Mouse (Mus musculus) cerebellum, postnatal 25 days (tissue): ENCODE data around the gene Serpina3k.
"Not testable (repeated sequence)": the region's sequence is repeated elsewhere in the genome, so short reads cannot be mapped to it uniquely, and the experiment has no call there.

Experiments
- DNase-seq, 2 experiments: peaks; one replicate each; pipeline ENCODE4 v3.0.0; 2021; ENCODE audit warnings: mixed read lengths in 2 of 2

The Serpina3k gene

DNA sequence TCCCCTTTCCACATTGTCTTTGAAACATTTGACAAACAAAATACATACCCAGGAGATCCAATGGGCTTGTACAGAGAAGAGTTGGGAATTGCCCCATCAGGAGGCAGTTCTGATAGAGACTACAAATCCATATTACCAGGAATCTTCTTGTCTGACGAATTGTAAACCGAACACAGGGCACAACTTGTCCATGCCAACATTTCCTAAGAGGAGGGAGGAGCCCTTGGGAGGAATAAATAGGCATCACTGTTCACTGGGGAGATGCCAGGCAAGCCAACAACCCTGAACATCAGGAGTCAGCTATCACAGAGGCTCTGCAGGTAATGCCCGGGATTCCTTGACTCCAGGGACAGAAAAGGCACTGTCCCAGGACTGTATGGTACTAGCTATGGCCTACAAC lies at the start of gene Serpina3k, which contains the start of gene Serpina3m:
Serpina3k (plus strand) TSS at position 261 of the 400 bp plus-strand sequence.
Serpina3m (plus strand) TSS at position 261 of the 400 bp plus-strand sequence.
- not testable (repeated sequence) for DNase-seq

DNA sequence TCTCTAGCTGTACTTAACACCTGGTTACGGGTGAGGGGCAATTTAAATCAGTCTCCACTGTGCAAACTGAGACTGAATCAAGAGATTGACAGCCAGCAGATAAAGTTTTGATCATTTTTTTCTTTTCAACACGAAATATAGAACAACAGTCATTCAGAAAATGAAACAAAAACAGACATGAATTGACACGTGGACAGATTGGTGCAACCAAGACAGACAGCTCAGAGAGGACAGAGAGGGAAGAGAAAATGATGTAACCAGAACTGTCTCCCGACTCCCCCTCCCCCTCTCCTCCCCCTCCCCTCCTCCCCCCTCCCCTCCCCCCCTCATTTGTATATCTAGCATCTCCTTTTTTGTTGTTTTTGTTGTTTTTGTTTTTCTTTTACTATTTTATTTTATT lies 48.4 kb upstream of the Serpina3k start:
- no peak for DNase-seq

DNA sequence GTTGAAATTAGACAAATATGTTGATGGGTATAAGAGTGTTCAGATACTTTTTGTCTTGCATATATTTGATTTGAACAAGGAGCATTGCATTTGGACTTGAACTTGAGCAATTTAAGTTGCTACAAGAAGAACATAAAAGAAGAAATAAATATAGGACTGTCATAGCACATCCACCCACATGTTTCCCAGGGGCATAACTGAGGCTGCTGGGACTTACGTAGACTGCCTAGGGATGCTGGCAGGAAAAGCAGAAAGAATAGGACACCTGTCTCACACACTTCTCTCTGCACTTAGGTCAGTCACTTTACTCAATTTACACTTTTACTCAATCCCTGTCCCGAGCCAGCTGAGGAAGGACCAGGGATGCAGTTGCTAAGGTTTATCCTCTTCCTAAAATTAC lies 44.3 kb upstream of the Serpina3k start:
- no peak for DNase-seq

DNA sequence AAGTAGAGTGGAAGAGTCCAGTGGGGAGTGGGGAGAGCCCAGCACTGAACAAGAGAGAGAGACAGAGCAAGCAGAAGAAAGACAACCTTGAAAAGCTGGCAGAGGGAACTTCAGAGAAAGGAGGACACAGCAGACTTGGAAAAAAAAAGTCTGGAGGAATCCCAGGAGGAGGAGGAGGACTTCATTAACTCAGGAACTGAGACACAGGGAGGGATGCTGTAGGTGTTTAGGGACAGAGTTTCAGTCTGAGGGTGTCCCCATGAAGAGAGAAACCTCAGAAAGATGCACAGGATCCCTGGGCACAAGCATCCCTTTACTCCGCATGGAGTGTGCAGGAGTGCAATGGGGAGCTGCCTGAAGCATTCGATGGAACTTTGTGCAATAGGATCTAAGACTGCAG lies 40.2 kb upstream of the Serpina3k start:
- no peak for DNase-seq

DNA sequence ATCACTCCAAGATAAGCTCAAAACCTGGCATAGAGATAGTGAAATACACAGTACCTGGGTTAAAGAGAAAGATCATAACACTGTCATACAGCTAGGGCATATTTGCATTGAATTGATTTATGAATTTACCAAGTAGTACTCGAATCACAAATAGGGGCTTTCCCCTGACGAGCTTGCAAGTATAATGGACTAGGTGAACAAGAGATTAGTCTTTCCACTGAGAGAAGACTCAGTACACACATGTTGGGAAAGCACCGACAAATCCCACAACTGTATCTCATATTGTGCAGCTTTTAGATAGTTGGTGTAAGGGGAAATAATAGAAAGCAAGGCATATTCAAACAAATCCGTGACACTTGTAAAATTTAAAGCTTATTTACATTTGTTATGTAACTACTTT lies 32.3 kb upstream of the Serpina3k start:
- no peak for DNase-seq

DNA sequence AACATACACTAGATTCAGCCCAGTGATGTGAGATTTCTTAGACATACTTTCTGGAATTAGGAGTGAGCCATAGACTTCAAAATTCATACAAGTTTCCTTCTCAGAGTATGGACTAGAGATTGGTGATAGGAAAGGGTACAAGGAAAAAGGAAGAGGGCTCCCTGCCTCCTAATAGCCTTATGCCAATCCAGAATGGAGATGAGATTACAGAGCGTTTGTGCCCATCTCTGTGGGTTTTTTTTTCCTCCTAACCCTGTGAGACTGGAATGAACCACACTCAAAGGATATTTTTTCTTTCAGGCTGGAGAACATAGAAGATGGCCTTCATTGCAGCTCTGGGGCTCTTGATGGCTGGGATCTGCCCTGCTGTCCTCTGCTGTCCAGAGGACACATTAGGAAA lies 24.0 kb upstream of the Serpina3k start, which contains the start of gene Serpina3j:
Serpina3j (plus strand) TSS at position 301 of the 400 bp plus-strand sequence.
- no peak for DNase-seq

DNA sequence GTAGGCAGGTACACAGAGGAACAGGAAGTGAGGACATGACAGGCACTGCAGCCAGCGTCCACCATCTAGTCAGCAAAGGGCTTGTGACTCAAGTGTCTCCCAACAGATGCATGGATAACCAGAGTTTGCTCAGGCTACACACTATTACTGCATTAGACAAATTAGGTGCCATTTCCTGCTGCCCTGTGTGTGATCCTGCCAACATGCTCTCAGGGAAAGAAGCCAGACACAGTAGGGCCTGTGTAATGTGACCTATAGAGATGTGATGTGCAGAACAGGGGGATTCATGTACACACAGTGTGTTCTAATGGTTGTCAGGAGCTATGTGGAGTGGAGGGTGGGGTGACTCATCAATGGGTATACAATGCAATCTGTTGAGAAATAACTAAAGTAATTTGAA lies 15.8 kb upstream of the Serpina3k start:
- no peak for DNase-seq

DNA sequence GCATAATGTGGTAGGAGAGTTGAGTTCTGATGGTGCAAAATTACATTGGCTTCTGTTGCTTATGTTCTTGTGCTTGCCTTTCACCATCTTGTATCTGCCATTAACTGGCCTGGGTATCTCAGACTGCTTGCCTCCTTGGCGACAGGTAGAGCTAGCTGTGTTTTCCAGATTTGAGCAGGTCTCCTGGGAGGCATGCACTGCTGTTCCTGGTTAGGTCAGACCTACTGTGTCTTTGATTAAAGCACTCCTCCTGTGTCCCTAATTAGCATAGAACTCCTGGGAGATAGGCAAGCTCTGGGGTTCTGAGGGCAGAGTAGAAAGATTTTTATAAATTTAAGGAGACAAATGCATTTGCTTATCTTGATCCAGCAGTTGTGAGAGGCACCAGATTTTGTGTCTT lies 6.6 kb upstream of the Serpina3k start:
- no peak for DNase-seq

DNA sequence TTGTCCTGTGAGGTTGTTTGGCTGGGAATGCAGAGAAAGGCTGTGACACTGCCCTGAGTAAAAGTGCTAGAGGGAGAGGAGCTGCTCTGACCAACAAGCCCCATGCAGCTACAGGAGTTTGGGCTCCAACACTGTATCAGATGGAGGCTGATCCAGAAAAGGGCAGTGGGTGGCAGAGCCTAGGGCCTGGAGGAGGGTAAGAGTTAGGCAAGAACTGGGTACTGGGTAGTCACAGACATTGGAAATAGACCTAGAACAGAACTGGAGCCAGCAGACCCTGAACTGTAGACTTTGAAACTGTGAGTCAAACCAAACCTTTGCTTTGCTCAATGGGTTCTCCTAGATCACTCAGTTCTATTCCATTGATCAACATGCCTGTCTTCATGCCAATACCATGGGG lies 1.4 kb upstream of the Serpina3k start:
- DNase-seq = not testable (repeated sequence)

DNA sequence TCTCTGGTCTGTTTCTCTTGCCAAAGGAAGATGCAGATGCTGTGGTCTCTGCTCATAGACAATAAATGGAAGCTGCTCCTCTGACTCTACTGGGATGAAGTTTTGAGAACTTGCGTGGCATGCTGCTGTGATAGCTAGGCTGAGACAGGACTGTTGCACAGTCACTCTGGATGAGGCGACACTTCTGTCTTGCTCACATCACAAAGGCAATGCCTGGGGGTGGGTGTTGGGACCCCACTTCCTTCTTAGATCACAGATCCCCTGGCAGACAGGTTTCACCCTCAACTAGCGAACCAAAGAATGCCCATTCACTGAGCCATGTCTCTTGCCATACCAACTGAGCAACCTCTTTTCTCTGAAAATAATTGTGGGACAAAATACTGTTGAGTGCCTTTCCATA lies 419 bp downstream of the Serpina3k start:
- no peak for DNase-seq

DNA sequence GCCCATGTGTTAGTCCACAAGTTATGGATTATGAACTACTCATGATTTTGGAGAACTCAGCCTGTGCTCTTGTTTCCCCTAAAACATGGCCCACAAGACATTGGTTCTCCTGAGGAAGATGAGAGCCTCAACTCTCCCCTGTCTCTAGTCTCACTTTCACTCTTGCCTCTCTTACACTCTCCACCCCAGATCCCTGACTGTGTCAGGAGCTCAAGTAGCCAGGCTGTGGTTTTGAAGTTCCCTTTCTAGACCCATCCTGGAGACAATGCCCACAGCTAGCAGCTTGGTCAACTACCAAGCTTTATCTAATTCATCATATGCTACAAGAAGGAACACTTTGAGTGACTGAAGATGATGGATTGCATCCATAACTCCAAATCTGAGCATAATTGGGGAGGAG lies 4.2 kb downstream of the Serpina3k start:
- DNase-seq = not testable (repeated sequence)

DNA sequence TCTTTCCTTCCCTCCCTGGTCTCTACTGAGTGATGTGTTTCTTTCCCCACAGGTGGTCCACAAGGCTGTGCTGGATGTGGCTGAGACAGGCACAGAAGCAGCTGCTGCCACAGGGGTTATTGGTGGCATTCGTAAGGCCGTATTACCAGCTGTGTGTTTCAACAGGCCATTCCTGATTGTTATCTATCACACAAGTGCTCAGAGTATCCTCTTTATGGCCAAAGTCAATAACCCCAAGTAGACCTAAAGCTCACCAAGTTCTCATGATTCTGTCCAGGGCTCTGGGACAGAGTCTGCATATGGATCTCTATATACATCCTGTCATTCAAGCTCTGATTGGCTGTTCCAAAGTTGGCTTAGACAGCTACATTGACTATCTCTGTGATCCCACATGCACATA lies 6.9 kb downstream of the Serpina3k start:
- no peak for DNase-seq

DNA sequence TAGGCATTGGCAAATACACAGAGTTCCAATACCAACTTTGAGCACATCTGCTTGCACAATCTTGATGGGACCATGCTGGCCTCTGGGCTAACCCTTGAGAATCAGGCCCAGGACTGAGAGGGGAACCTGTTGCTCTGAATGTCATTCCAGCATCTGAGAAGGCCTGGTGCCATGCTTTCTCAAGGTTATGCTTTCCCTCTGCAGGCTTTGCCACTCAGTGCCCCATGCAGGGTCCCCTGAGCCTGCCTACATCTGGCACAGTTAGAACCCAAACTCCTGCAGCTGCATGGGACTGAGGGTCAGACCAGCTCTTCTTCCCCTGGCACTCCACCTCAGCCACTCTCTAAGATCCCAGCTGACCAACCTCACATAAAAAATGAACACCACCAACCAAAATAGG lies 7.4 kb downstream of the Serpina3k start:
- no peak for DNase-seq

DNA sequence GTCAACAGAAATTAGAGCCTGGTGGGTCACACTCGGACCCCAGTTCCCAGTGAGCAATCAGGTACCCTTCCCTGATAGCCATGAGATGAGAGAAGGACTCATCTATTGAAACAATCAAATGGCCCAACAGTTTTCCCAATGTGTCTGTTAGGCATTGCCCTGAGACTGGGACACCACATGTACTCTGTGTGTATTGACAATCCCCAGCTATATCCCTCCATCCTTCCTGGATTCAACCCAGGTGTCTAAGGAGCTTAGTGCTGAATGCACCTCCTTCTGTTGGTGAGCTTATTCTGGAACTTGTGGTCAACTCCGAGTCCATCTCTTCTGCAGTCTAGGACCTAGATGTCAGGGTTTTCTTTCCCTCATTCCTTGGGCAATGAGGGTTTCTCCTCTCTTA lies 8.8 kb downstream of the Serpina3k start:
- no peak for DNase-seq

DNA sequence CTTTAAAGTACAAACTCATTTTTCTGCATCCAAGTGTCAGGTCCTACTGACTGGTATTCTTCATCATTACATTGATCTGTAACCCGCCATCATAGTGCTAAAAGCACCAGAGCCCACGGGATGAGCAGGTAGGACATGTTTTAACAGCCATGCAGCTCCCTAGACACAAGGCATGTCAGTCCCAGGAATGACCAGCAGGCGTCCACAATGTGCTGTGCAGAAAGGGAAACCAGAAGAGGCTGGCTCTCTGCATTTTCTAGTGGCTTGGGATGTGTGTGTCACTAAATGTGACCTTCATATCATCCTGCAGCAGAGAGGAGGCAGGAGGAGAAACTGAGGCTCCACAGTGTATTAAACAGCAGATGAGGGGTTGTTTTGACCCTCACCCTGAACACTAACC lies 13.5 kb downstream of the Serpina3k start:
- peak; percentile 19 to 62 for DNase-seq

DNA sequence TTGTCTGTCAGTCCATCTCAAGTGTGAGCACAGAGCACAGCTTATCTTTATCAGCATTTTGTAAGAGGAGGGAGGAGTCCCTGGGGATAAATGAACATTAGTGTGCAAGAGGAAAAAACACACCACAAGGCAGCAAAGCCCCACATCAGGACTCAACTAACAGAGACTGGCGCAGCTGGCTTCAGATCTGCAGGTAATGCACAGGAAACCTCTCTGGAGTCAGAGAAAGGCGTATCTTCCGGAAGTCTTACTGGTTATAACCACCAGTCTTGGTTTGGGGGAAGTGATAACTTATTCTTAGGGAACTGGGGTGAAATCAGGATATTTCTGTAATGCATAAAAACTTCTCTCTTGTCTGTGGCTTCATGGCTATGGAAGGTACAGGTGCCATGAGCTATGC lies 17.7 kb downstream of the Serpina3k start:
- no peak for DNase-seq

DNA sequence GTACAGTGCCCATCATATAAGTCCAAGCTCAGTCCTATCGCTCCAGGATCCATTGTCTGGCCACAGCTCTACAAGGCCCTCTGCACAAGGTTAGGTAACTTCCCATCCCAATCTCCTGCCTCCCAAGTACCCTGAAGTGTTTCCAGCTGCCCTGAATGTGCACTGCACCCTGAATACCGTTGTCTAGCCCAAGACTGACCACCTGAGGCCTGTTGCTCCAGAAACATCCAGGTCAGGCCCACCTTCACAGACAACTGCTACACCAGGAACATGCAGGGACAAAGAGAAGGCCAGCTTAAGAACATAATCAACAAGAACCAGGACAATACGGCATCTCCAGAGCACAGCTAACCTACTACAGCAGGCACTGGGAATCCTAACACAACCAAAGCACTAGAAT lies 31.7 kb downstream of the Serpina3k start:
- DNase-seq = no peak

DNA sequence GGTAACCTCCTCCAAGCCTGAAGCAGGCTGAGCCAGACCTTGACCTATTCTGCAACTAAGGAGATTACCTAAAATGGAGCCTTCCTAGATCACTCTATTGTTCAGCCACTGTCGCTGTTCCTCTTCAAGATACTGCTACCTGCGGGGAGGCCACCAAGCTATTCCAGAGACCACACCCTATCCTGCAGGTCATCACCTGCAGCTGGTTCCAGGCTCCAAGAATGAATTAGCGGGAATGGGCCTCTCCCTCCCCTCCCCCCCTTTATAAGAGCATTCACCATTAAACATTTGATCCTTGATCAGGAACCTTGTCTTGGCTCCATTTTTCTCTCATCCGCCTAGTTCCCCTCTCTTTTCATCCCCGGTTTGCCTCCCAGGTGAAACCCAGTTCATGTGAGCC lies 38.9 kb downstream of the Serpina3k start:
- not testable (repeated sequence) for DNase-seq

DNA sequence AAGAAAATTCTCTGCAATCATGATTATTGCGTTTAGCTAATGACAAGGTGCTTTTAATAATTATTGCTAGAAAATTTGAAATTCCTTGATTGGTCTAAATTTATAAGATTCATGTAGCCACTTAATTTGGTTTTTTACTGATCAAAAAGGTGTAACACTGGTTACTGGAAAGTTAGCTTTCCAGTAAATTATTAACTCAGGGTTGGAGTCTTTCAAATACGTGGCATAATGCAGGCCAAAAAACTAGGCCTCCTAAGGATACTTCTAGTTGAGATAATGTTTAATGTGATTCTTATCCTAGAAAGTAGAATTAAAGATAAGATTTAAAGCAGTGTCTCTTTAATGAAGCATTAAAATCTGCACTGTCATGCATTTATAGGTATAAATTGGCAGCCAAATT lies 40.1 kb downstream of the Serpina3k start:
- not testable (repeated sequence) for DNase-seq

DNA sequence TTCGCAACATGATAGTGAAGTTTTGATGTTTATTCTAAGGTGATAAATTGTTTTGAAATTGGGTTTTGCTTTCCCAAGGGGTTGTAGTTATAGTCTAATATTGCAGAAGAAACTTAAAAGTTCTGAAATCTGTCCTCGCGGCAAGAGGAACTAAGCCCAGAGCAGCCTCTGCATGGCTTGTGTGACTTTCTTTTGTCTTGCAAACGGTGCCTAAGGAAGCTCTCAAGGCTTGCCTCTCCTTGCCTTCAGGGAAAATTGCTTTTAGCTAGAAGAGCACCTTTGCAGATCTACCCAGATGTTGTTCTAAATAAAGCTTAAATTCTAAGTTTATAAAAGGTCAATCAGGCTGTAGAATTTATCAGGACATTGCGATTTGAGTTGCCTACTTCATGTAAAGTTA lies 40.5 kb downstream of the Serpina3k start:
- not testable (repeated sequence) for DNase-seq

DNA sequence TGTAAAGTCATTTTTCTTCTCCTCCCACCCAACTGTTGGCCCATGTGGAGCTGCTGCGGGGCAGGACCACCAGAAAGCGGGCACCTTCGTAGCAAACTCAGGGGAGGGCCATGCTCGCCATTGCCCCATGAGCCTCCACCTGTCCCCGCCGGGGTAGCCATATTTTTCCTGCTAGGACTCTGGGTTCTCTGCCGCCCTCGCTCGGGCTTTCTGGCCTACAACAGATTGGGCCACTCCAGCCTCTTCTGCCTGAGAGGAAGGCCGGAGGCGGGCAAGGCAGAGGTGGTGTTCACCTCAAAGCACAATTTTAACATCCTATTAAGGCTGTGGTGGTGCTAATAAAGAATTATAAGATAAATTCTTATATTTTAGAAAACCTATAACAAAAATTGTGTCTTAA lies 41.6 kb downstream of the Serpina3k start:
- DNase-seq = no peak

DNA sequence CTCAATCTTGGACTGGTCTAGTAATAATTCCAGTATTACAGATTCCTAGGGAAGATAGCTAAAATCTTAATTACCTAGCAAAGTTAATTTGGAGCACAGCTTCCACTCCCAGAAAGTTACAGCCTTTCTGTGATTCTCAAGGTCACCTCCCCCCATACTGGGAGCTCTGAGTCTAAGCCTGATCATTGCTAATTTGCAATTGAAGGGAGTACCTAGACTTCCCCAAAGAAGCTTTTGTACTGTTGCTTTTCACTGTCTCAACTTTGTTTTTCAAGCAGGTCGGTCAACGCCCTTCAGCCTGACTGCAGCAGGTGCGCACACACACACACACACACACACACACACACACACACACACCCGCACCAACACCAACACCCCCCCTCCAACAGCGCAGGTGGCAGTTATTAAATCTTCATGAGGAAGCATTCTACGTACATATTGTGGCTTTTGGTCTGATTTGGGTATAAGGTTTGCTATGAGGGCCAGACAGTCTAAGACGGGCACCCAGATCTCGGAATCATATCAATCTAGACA lies 42.9 kb downstream of the Serpina3k start:
- not testable (repeated sequence) for DNase-seq

DNA sequence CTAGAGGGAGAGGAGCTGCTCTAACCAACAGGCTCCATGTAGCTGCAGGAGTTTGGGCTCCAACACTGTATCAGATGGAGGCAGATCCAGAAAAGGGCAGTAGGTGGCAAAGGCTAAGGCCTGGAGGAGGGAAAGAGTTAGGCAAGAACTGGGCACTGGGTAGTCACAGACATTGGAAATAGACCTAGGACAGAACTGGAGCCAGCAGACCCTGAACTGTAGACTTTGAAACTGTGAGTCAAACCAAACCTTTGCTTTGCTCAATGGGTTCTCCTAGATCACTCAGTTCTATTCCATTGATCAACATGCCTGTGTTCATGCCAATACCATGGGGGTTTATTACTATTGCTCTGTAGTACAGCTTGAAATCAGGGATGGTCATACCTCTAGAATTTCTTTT lies 47.7 kb downstream of the Serpina3k start:
- not testable (repeated sequence) for DNase-seq

DNA sequence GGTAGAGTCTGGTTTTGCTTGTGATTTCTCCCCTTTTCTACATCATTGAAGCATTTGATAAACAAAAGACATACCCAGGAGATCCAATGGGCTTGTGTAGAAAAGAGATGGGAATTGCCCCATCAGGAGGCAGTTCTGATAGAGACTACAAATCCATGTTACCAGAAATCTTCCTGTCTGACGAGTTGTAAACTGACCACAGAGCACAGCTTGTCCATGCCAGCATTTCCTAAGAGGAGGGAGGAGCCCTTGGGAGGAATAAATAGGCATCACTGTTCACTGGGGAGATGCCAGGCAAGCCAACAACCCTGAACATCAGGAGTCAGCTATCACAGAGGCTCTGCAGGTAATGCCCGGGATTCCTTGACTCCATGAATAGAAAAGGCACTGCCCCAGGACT lies 48.6 kb downstream of the Serpina3k start:
- not testable (repeated sequence) for DNase-seq

DNA sequence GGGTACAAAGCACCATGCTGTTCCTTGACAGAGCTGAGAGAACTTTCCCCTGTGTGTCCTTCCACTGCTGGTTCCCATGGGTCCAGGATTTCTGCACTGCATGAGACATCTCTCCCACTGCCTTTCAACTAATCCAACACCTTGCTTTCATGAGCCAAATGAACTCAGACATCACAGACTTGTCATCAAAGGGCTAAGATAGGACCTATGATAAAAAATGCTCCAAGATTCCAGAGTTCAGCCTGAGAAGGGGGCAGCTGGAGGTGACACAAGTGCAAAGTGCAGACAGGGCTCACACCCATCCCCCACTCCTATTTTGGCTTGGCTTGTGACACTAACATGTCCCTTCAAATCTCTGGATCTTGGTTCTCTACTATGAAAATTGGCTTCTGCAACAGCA lies 50.2 kb downstream of the Serpina3k start:
- DNase-seq = no peak
